Mouse (Mus musculus) layer of hippocampus, postnatal 14 days (tissue): ENCODE results near the gene Ppp5c. TPM values are rescaled to one million over a fixed set of nuclear protein-coding genes. Genes with fewer than 3 reads are reported as not detected.

Source experiments
- DNase-seq, 2 experiments: peaks; one replicate each; pipeline ENCODE4 v3.0.0; 2021 to 2022; ENCODE audit warnings: low spot score in 2 of 2, mixed read lengths in 1 of 2
- total RNA-seq, 2 experiments: library from RNA; stranded (reverse); gene quantifications; 2 replicates each; pipeline ENCODE4 v1.2.3; 2021

Gene Ppp5c
- total RNA-seq, 2 experiments from 2014 or later, result 149 to 163 TPM

GRCm38 (mm10) chr7:17055287-17055946 lies 27.7 kb upstream of the Ppp5c start:
- DNase-seq, result no peak

GRCm38 (mm10) chr7:17054325-17054989 lies 26.7 kb upstream of the Ppp5c start:
- DNase-seq, result no peak

DNA sequence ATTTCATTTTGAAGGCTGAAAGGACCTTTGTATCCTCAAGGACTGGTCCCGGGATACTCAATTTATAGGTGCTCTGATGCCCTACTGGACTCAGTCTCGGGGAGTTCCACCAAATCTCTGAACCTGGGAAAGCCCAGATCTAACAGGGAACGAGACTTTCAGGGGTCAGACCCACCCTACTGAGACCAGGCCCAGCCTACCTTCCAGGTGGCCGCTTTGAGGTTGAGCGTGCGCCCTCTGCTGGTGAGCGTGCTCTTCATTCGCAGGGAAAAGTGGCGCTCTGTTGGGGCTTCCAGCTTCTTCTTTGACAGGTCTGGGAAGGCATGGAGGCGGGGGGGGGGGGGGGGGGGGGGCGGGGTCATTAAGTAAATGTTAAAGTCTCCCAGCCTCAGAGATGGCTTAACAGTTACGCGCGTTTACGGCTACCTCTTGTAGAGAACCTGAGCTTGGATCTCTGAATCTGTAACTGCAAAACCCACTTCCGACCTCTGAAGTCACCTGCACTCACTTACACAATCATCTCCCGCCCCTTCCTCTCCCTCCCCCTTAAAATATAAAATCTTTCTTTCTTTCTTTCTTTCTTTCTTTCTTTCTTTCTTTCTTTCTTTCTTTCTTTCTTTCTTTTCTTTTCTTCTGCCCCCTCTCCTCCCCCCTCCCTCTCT lies 23.3 kb upstream of the Ppp5c start:
- peak in 1 of 2 experiments; percentile 57 for DNase-seq

- no peak for DNase-seq
Observed at GRCm38 (mm10) chr7:17050491-17050890, 22.8 kb upstream of the Ppp5c start.

GRCm38 (mm10) chr7:17048431-17049190 lies 20.9 kb upstream of the Ppp5c start:
- DNase-seq, result no peak

DNA sequence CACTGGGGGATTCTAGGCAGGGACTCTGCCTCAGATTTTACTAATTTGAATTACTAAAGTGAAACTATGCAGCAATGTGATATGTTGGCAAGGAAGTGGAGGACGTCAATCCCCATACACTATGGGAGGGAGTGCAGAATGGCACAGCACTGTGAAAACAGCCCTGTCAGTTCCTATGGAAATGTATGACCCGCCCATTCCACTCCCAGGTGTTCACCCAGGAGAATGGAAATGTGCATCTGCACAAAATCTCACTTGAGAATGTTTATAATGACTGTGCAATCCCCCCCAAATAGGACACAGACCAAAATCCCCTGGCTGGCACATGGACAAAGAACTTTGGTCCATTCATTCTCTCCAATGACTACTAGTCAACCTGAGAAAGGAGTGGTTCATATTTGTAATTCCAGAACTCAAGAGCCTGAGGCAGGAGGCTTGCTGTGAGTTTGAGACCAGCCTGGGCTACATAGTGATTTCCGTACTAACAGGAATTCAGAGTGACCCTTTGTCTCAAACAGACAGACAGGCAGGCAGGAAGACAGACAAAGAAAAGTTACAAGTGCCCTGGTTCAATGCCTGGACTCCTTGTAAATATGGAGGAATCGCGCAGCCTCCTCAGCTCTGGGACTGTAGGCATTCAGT lies 19.4 kb upstream of the Ppp5c start:
- DNase-seq, result no peak

DNA sequence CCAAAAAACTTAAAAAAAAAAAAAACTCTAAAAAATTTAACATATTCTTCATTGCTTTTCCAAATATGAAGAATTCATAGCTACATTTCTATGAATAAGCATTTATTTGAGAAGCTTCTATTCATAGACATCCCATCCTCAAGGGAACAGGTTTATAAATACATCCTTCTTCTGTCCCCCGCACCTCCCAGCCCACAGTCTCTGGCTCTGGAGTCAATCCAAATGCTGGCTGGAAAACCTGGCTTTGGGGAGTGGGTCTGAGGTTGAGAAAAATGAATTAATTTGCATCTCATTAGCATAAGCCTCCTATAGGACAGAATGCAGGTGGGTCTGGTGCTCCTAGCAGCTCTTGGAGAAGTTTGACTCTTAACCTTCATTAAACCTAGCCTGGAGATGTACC lies 18.0 kb upstream of the Ppp5c start:
- DNase-seq, result no peak

DNA sequence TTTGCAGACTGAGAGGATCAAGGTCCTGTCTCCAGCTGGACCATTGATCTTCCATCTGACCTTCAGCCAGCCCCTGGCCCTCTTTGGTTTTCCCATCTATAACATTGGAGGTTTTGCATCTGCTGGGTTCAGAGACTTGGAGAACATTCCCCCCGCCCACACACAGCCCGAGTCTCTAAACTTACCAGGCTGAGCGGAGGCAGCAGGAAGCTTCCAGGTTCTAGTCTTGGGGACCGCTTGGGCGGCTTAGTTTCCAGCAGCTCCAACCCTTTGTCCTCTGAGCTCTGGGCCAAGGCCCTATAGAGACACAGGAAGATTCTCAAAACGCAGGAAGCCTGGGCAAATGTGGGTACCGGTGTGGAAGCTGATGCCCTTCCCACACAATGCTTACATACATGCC lies 11.6 kb upstream of the Ppp5c start:
- DNase-seq, result no peak

GRCm38 (mm10) chr7:17038018-17038695 lies 10.4 kb upstream of the Ppp5c start:
- DNase-seq, result no peak

- DNase-seq, result no peak
Observed at GRCm38 (mm10) chr7:17030239-17030638, 2.5 kb upstream of the Ppp5c start.

DNA sequence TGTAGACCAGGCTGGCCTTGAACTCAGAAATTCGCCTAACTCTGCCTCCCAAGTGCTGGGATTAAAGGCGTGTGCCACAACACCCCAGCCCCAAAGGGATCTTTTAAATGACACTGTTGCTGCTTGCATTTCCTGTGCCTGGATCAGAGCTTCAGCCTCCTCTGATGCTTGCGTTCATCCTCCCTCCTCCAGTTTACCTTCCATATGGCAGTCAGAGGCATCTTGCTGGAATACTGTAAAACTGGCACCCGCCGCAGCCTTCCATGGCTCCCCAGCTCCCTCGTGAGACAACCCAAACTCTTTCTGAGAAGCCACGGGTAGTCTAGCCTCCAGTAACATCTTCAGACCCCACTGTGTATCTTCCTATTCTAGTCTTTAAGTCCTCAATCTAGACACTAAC lies 1.2 kb upstream of the Ppp5c start:
- peak in 1 of 2 experiments; percentile 39 for DNase-seq

DNA sequence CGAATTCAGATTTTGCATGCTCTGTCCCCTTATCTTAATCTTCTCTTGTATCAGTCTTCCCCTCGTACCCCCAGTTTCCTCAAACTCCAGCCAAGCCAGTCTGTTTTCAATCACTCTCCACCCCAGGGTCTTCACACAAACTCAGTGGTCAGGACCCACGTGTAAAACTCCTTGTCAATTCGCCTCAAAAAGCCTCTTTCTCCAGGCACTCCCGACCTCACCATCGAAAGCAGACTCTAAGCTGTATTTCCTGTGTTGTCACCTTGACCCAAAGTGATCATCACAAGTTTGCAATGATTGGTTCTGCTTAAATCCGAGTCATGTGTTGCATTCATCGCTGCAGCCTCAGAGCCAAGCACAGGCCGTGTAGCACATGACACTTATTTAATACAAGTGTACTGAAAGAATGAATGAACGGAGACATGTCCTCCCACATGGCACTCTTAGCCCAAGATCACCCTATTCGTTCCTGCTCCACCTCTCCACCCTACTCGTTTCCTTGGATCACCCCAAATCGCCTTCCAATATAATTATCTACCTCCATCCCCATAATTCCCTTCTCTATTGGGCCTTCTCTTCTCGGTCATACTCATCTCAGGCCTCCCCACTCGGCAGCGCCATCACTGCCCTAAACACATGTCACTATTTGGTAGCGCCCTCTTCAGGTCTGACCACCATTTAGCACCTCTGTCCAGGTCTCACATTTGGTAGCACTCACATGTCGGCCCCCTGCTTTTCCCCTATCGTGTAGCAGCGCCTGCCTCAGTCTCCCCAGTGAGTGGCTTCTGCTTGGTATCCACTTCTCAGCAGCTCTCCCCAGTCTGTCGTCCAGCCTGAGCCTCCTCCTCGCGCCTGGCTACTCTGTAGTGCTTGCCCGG lies 775 bp downstream of the Ppp5c start:
- DNase-seq, result peak in 1 of 2 experiments; percentile 77

- no peak for DNase-seq
Observed at GRCm38 (mm10) chr7:17025896-17026622, 1.7 kb downstream of the Ppp5c start.

- no peak for DNase-seq
Observed at GRCm38 (mm10) chr7:17025505-17025894, 2.2 kb downstream of the Ppp5c start.

DNA sequence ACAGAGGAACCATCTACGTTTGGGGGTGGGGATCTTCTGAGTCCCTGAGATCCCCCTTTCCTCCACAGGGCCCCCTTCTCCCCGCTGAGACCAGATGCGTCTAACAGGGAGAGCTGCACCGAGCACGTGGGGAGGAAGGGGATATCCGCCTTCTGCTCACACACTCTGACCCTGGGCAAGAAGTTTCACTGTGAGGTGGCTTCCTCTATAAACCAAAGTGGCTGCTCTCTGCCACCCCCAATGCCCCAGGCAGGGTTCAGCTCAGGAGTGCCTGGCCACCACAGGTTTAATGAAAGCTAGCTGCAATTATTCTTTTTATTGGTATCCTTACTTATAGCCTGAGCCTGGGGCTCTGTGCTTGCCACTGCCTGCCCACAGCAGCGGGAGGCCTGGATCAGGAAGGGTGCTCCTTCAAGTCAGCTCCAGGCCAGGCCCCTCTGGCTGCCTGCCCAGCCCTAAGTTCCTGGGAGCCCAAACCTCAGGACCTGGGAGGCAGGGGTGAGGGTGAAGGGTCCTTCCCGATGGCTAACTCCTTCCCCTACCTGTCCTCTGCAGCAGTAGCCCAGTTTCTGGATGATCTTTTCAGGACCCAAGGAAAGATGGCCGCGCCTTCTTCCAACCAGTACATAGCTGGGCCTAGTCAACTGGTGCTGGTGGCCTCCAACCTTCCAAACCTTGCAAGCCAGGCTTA lies 2.8 kb downstream of the Ppp5c start:
- DNase-seq, result no peak

GRCm38 (mm10) chr7:17024141-17024540 lies 3.6 kb downstream of the Ppp5c start:
- DNase-seq, result no peak

DNA sequence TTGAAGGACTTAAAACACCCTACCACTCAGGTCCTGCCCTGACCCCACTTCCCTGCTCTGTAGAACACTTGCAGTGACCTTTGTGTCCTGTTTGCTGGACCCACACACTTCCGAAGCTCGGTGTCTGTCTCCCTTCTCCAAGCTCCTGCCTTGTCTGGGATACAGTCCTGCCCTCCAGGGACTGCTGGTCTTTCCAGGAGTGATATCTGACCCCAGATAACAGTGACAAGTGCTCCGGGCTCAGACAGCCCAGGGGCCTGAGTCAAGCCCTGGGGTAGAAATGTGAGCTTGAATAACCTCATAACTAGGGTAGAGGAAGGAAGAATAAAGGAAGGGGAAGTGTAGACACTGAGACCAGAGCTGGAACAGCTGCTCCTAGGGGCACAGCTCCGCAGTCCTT lies 4.0 kb downstream of the Ppp5c start:
- no peak for DNase-seq

DNA sequence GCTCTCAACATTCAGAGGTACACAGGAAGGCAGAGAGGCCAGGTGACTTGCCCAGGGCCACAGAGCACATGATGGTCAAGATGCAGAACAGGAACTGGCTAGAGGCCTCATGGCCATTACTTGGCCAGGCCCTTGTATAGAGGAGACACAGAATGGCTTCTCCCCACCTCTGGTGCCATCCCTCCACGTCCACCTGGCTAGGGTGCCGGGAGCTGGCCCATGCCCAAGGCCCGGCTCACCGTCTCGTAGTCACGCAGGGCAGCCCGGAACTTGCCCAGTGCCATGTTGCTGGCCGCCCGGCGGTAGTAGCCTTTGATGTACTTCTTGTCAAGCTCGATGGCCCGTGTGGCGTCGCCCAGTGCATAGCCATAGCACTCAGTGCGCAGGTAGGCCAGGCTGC lies 5.5 kb downstream of the Ppp5c start:
- DNase-seq, result no peak
